Mouse (Mus musculus) heart, adult 10 weeks (tissue): ENCODE measurements around the gene Bnipl. TPM values are rescaled to one million over a fixed set of nuclear protein-coding genes. Genes with fewer than 3 reads are reported as not detected.

ENCODE experiments used
- polyA plus RNA-seq: library from polyadenylated mRNA; stranded (reverse); fragments of 350-450 nt; fragmentation: Illumina TruSeq; extraction: RNeasy Lipid Tissue Mini Kit (QIAGEN cat#74804); gene quantifications from one replicate; pipeline ENCODE4 v1.2.3, GENCODE M21; 2014; ENCODE audit warnings: low read depth, low replicate concordance

Bnipl gene
- polyA plus RNA-seq = not detected

GRCm38 (mm10) chr3:95250783-95251424, at the start of gene Bnipl:
TSS of gene Bnipl (minus strand) at chr3:95251193.

GRCm38 (mm10) chr3:95281216-95282126, 30.5 kb upstream of the Bnipl start, which contains the start of the genes Mindy1 and Prune1:
TSS of gene Mindy1 (plus strand) at chr3:95281345.
TSS of gene Prune1 (minus strand) at chr3:95282076.

GRCm38 (mm10) chr3:95241498-95241897, 9.5 kb downstream of the Bnipl start, which contains the start of gene Gm128:
TSS of gene Gm128 (minus strand) at chr3:95241598.

GRCm38 (mm10) chr3:95231298-95232221, 19.4 kb downstream of the Bnipl start, which contains the start of gene Mllt11:
TSS of gene Mllt11 (minus strand) at chr3:95232171.

GRCm38 (mm10) chr3:95228148-95228893, 22.7 kb downstream of the Bnipl start, which contains the start of gene Cdc42se1:
TSS of gene Cdc42se1 (plus strand) at chr3:95228732.

GRCm38 (mm10) chr3:95217255-95218134, 33.5 kb downstream of the Bnipl start, which contains the start of gene Gabpb2:
TSS of gene Gabpb2 (minus strand) at chr3:95217916.

Other genes starting within 250 kb of the Bnipl start
- gene Zfp687, start 235.7 kb downstream of the Bnipl start, polyA plus RNA-seq = 9.7 TPM
- gene Psmd4, start 208.6 kb downstream of the Bnipl start, polyA plus RNA-seq = 157 TPM
- gene Pip5k1a, start 144.3 kb downstream of the Bnipl start, polyA plus RNA-seq = 15.0 TPM
- gene Vps72, start 140.2 kb downstream of the Bnipl start, polyA plus RNA-seq = 37.4 TPM
- 31.7 TPM for gene Tmod4, start 126.7 kb downstream of the Bnipl start, polyA plus RNA-seq
- 55.1 TPM for gene Scnm1, start 117.2 kb downstream of the Bnipl start, polyA plus RNA-seq
- gene Lysmd1, start 117.1 kb downstream of the Bnipl start, polyA plus RNA-seq = 8.4 TPM
- 2.9 TPM for gene Tnfaip8l2, start 108.8 kb downstream of the Bnipl start, polyA plus RNA-seq
- 9.7 TPM for gene Sema6c, start 90.7 kb downstream of the Bnipl start, polyA plus RNA-seq
- gene Gabpb2, start 33.3 kb downstream of the Bnipl start, polyA plus RNA-seq = 15.5 TPM
- gene Cdc42se1, start 22.5 kb downstream of the Bnipl start, polyA plus RNA-seq = 18.5 TPM
- gene Mllt11, start 19.0 kb downstream of the Bnipl start, polyA plus RNA-seq = 10.0 TPM
- gene Gm128, start 9.6 kb downstream of the Bnipl start, polyA plus RNA-seq = not detected
- gene Mindy1, start 30.2 kb upstream of the Bnipl start, polyA plus RNA-seq = 24.4 TPM
- 27.0 TPM for gene Prune1, start 30.9 kb upstream of the Bnipl start, polyA plus RNA-seq
- 2.1 TPM for gene Anxa9, start 56.0 kb upstream of the Bnipl start, polyA plus RNA-seq
- 54.0 TPM for gene Cers2, start 63.6 kb upstream of the Bnipl start, polyA plus RNA-seq
- gene Setdb1, start 106.0 kb upstream of the Bnipl start, polyA plus RNA-seq = 12.5 TPM
- not detected for gene 4930558C23Rik, start 151.6 kb upstream of the Bnipl start, polyA plus RNA-seq
- gene Arnt, start 183.2 kb upstream of the Bnipl start, polyA plus RNA-seq = 34.4 TPM
- gene Ctsk, start 248.1 kb upstream of the Bnipl start, polyA plus RNA-seq = 5.2 TPM